Mouse (Mus musculus) c-Kit-positive CD71-positive TER-119-positive erythroid progenitor cells, embryonic 14.5 days (primary cell): Measurements from ENCODE around the gene Xpot.
A peak's percentile ranks its signal among the peaks of the same experiment; 100 is the strongest.

Source experiments
- DNase-seq: peaks from one replicate; pipeline ENCODE4 v3.0.0-alpha.2; 2013; ENCODE audit warnings: low spot score

Gene Xpot

GRCm38 (mm10) chr10:121626186-121626882 is at the start of gene Xpot:
Xpot (minus strand) TSS chr10:121626332.
- peak; percentile 92 for DNase-seq

GRCm38 (mm10) chr10:121669103-121669502 is 43.0 kb upstream of the Xpot start:
- no peak for DNase-seq

GRCm38 (mm10) chr10:121665631-121666145 is 39.6 kb upstream of the Xpot start:
- no peak for DNase-seq

GRCm38 (mm10) chr10:121663599-121663998 is 37.5 kb upstream of the Xpot start:
- no peak for DNase-seq

GRCm38 (mm10) chr10:121662711-121663110 is 36.6 kb upstream of the Xpot start:
- DNase-seq, result no peak

- DNase-seq, result no peak
Measured at GRCm38 (mm10) chr10:121655907-121656306, 29.8 kb upstream of the Xpot start.

- no peak for DNase-seq
Measured at GRCm38 (mm10) chr10:121653079-121653478, 26.9 kb upstream of the Xpot start.

GRCm38 (mm10) chr10:121646294-121646693 is 20.2 kb upstream of the Xpot start:
- DNase-seq, result no peak

GRCm38 (mm10) chr10:121642054-121642947 is 16.2 kb upstream of the Xpot start:
- DNase-seq, result no peak

GRCm38 (mm10) chr10:121641272-121642053 is 15.3 kb upstream of the Xpot start, which contains the start of gene D930020B18Rik:
D930020B18Rik (plus strand) TSS chr10:121641588.
- DNase-seq, result no peak

- DNase-seq, result no peak
Measured at GRCm38 (mm10) chr10:121640944-121641271, 14.8 kb upstream of the Xpot start.

- no peak for DNase-seq
Measured at GRCm38 (mm10) chr10:121640150-121640930, 14.2 kb upstream of the Xpot start.

GRCm38 (mm10) chr10:121639573-121639972 is 13.4 kb upstream of the Xpot start:
- DNase-seq, result no peak

- DNase-seq, result no peak
Measured at GRCm38 (mm10) chr10:121636276-121636675, 10.1 kb upstream of the Xpot start.

- DNase-seq, result no peak
Measured at GRCm38 (mm10) chr10:121634159-121634558, 8.0 kb upstream of the Xpot start.

- no peak for DNase-seq
Measured at GRCm38 (mm10) chr10:121628561-121629040, 2.5 kb upstream of the Xpot start.

- DNase-seq, result no peak
Measured at GRCm38 (mm10) chr10:121627216-121627852, 1.2 kb upstream of the Xpot start.

GRCm38 (mm10) chr10:121625407-121626185 is 536 bp downstream of the Xpot start:
- DNase-seq, result peak; percentile 56

GRCm38 (mm10) chr10:121625006-121625405 is 1.1 kb downstream of the Xpot start:
- no peak for DNase-seq

GRCm38 (mm10) chr10:121623670-121624069 is 2.5 kb downstream of the Xpot start:
- no peak for DNase-seq
